Mouse (Mus musculus) intestine, embryonic 15.5 days (tissue): ENCODE data around the gene Chac2. TPM values are rescaled to one million over a fixed set of nuclear protein-coding genes. Genes with fewer than 3 reads are reported as not detected.
A peak's percentile ranks its signal among the peaks of the same experiment; 100 is the strongest.

ENCODE experiments used
- ATAC-seq: fragments of 200-750 bp; cut with Nextera tagmentation; 2 replicates; pipeline ENCODE4 v1.8.0; 2017; ENCODE audit warnings: moderate TSS enrichment, moderate library complexity
- H3K27ac ChIP-seq: fragments of 300-500 bp; sonication (generic); 2 replicates; pipeline ENCODE4 v1.5.1; 2015; ENCODE audit warnings: mild to moderate bottlenecking, inconsistent platforms
- H3K27me3 ChIP-seq: fragments of 300-500 bp; sonication (generic); replicated peaks from 2 replicates; pipeline ENCODE4 v1.6.1; 2015; ENCODE audit warnings: inconsistent platforms
- H3K36me3 ChIP-seq: fragments of 300-500 bp; sonication (generic); 2 replicates; pipeline ENCODE4 v1.6.1; 2015; ENCODE audit warnings: inconsistent platforms
- H3K4me1 ChIP-seq: fragments of 300-500 bp; sonication (generic); replicated peaks from 2 replicates; pipeline ENCODE4 v1.6.1; 2015; ENCODE audit warnings: inconsistent platforms
- H3K4me2 ChIP-seq: fragments of 300-500 bp; sonication (generic); replicated peaks from 2 replicates; pipeline ENCODE4 v1.6.1; 2015; ENCODE audit warnings: mild to moderate bottlenecking, inconsistent platforms
- H3K4me3 ChIP-seq: fragments of 300-500 bp; sonication (generic); replicated peaks from 2 replicates; pipeline ENCODE4 v1.5.1; 2015; ENCODE audit warnings: inconsistent platforms
- H3K9ac ChIP-seq: fragments of 300-500 bp; sonication (generic); 2 replicates; pipeline ENCODE4 v1.6.1; 2015; ENCODE audit warnings: inconsistent platforms
- H3K9me3 ChIP-seq: fragments of 300-500 bp; sonication (generic); 2 replicates; pipeline ENCODE4 v1.6.1; 2016; ENCODE audit warnings: inconsistent platforms
- WGBS: fragments of 180-500 bp; shearing (Covaris S2); methylation state at CpG from one replicate; pipeline ENCODE4 v1.1.7; 2015; 5-methylcytosine and 5-hydroxymethylcytosine counted together
- polyA plus RNA-seq: library from polyadenylated mRNA; unstranded; fragments of >200 nt; fragmentation: Nextera tagmentation; extraction: Ambion mirVana; gene quantifications from 2 replicates; pipeline ENCODE4 v1.2.1, GENCODE M21; 2015

The Chac2 gene
- polyA plus RNA-seq, 1 experiment from 2014 or later = 17.6 TPM

DNA sequence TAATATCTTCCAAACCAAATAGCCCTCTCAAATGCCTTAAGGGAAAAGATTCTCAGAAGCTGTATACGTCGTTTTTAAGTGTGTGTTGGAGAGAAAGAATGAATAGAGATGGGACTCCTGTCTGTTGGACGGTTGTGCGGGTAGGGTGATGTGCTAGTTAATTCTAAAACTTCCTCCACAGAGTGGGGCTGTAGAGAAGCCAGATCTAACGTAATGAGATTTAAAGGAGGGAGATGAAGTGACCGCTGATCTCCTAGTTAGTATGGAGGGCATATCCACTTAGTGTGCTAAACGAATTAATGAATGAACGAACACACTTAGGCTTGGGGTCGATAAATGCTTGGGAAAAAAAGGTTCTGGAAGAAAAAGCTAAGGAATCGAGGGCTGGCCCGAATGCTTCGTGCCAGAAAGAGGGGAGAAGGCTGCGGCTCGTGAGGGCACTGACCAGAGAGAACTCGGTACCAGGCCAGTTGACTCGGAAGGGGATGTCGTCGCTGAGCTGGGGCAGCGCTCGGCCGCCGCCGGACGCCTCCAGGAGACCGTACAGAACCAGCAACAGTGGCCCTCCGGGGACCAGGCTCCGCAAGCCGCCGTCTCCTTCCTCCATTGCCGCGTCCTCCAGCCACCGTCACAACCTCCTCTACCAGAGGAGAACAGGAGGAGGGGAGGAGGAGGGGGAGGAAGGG is 32.5 kb downstream of the Chac2 start:
- 0 out of 2 replicates have a peak, but pooled peaks cover 4% of the 10 kb centered on the region for H3K4me1 ChIP-seq
- H3K9ac ChIP-seq = peak overlapping the region; percentile 86
- H3K27ac ChIP-seq = peak overlapping the region; percentile 73
- no peaks in the 10 kb centered on the region for H3K9me3 ChIP-seq
- peak overlapping the region; percentile 59 for H3K4me2 ChIP-seq
- under 1% methylated on average over 23 of the region's 32 CpGs for WGBS
- peak; percentile 91 for ATAC-seq
- H3K36me3 ChIP-seq = 0 out of 2 replicates have a peak, but pooled peaks cover 2% of the 10 kb centered on the region
- H3K27me3 ChIP-seq = no peaks in the 10 kb centered on the region
- peak overlapping the region; percentile 81 for H3K4me3 ChIP-seq

DNA sequence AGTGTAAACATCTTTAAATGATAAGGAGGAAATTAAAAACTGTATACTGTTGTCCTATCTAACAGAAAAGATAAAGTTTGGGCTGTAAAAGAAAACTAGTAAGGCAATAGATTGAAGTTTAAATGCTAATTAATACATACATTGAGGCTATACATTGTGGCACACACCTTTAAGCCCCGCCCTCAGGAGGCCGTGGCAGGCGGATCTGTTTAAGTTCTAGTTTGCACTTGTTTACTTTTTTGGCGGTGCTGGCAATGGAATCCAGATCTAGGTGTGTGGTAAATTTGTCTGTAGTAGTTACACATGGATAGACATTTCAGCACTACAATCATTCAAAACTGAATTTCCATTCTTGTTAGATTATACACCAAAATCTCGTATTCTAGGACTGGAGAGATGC is 33.3 kb downstream of the Chac2 start:
- Histone ChIP-seq H3K9ac (no peak overlapping the region), H3K4me3 (peak overlapping the region; percentile 81), H3K4me2 (peak overlapping the region; percentile 59), H3K27ac (no peak overlapping the region), H3K36me3 (0 out of 2 replicates have a peak, but pooled peaks cover 2% of the 10 kb centered on the region), H3K4me1 (0 out of 2 replicates have a peak, but pooled peaks cover 4% of the 10 kb centered on the region), H3K9me3 (no peaks in the 10 kb centered on the region), H3K27me3 (no peaks in the 10 kb centered on the region)
- 38% methylated on average over 5 of the region's 5 CpGs for WGBS
- no peak for ATAC-seq

DNA sequence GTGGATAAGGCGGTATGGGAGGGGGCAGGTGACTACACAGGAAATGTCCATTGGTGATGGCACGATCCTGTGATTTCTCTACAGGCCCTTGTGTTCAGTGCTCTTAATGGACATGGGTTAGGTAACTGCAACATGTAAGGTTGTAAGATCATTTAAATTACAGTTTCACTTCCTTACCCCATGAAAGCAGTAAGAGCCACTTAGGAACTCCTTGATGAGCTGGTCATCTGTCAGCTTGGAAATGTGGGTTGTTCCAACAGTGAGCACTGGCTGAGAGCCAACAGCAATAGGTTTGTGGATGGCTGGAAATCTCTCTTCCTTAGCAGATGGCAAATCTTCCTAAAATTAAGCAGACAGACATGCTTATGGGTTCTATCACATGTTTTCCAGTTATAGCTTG is 42.6 kb downstream of the Chac2 start:
- Histone ChIP-seq H3K9me3 (no peaks in the 10 kb centered on the region), H3K36me3 (peaks cover 20% of the 10 kb centered on the region), H3K4me3 (no peak overlapping the region), H3K27ac (no peak overlapping the region), H3K4me1 (no peaks in the 10 kb centered on the region), H3K27me3 (no peaks in the 10 kb centered on the region), H3K4me2 (no peak overlapping the region), H3K9ac (no peak overlapping the region)
- WGBS = 90% methylated on average over 2 of the region's 2 CpGs
- no peak for ATAC-seq

DNA sequence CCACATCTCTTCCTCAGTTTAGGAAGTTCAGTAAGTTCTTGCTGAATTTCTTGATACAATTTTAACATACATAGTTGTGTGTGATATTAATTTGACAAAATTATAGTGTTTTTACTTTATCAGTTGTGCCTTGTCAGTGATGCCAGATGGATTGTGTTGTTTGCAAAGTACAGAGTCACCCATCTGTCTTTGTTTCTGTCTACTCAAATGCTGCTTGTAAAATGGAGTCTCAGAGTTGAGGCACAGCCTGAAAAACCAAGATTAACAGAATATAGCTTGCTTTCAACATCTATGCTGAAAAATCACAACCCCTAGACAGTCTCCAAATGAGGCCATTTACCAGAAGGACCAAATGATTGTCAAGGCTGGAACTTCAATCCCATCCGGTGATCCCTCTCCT is 57.7 kb downstream of the Chac2 start:
- Histone ChIP-seq H3K4me2 (no peak overlapping the region), H3K27me3 (no peaks in the 10 kb centered on the region), H3K9me3 (no peaks in the 10 kb centered on the region), H3K4me3 (no peak overlapping the region), H3K4me1 (no peaks in the 10 kb centered on the region), H3K36me3 (no peaks in the 10 kb centered on the region), H3K27ac (no peak overlapping the region), H3K9ac (no peak overlapping the region)
- 86% methylated on average over 1 of the region's 1 CpGs for WGBS
- no peak for ATAC-seq

DNA sequence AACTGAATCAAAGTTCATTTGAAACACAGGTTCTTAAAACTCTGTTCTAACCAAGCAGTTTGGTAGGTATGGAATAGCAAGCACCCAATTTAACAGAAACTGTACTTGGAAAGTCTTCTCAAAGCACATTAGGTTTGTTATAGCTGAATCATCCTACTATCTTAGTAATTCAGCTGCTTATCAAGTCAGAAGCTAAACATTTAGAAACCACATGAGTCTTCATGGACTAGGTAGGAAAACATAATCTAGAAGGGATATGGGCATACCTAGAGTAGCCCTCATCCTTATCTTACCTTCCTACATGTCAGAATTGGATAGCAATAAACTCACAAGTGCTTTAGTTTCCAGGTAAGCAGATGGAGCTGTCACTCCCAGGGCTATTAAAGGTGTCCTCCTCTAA is 58.1 kb downstream of the Chac2 start:
- Histone ChIP-seq H3K36me3 (no peaks in the 10 kb centered on the region), H3K9ac (no peak overlapping the region), H3K27me3 (no peaks in the 10 kb centered on the region), H3K9me3 (no peaks in the 10 kb centered on the region), H3K4me3 (no peak overlapping the region), H3K27ac (no peak overlapping the region), H3K4me2 (no peak overlapping the region), H3K4me1 (no peaks in the 10 kb centered on the region)
- ATAC-seq = no peak

Other genes starting within 250 kb of the Chac2 start
- gene Psme4, start 214.6 kb downstream of the Chac2 start, polyA plus RNA-seq = 16.4 and 17.5 TPM in 2 replicates
- 0.23 and 0.39 TPM in 2 replicates for gene Gpr75, start 101.0 kb downstream of the Chac2 start, polyA plus RNA-seq
- 22.0 and 24.4 TPM in 2 replicates for gene Asb3, start 100.9 kb downstream of the Chac2 start, polyA plus RNA-seq
- gene Erlec1, start 32.0 kb downstream of the Chac2 start, polyA plus RNA-seq = 10.2 and 12.1 TPM in 2 replicates
- gene Gm17332, start 196.1 kb upstream of the Chac2 start, polyA plus RNA-seq = not detected in 2 replicates